Mouse (Mus musculus): Measurements from ENCODE around the gene Vps26b.

The Vps26b gene

DNA sequence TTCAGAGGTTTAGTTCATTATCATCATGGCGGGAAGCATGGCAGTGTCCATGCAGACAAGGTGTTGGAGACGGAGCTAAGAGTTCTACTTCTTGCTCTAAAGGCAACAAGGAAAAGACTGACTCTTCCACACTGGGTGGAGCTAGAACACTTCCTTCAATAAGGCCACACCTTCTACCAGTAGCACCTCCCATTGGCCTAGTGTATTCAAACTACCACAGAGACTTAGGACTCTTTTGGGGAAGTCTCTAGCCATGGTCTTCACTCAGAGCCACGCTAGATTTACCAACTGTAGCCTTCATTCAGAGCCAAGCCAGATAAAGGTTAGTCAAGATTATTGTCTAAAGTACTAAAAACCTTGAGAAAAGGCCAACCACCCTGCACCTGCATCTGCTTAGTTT, 32.8 kb downstream of the Vps26b start:
- DNase-seq (ENCODE audit: low read depth, low spot score): no peak

DNA sequence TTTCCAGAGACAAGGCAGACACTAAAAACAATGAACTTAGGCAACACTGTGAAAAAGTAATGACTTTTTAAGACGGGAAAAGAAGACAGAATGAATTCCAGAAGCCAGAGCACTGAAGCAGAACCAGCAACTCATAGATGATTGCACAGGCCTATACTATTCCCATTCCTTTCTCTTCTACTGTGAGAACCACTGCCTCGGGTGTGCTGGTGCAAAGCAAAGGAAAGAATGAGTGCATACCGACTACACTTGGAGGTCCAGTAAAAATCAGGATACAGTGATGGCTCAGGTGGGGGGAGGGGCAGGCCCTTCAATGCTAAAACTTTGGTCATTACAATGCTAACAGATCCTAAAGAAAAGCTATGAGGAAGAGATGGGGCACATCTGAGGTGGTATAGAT, 36.0 kb downstream of the Vps26b start:
- no peak for DNase-seq (ENCODE audit: low read depth, low spot score)

DNA sequence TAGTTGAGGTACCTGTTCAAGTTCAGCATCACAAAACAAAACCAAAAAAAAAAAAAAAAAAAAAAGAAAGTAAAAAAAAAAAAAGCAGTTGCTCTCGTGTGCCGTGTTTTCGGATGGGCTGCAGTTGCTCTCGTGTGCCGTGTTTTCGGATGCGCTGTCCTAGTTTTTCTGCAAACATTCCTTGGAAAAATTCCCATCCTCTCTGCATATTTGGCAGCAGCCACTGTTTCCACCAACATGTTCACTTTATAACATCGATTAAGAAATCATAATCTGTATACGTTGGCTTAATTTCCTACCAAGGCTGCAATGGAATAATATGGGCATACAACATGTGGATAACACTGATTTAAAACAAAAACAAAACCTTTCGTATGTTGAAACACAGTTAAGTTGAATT, 36.7 kb downstream of the Vps26b start:
- DNase-seq (ENCODE audit: low read depth, low spot score): no peak

DNA sequence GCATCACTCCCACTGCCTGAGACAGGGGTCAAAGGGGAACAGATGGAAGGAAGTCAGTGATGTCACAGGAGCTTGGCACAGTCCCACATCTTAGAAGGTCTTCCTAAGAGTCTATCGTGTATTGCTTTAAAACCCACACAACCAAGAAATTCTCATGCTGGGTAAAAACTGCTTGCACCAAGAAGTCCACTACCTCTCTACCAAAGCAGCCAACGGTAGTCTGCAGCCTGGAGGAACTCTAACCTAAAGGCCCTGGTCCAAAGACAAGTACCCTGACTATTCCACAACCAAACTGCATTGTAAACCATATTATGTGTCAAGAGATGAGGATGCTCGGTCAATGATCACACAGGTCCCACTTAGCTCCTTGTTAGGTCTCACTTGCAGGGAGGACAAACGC, 39.7 kb downstream of the Vps26b start:
- DNase-seq (ENCODE audit: low read depth, low spot score): no peak

DNA sequence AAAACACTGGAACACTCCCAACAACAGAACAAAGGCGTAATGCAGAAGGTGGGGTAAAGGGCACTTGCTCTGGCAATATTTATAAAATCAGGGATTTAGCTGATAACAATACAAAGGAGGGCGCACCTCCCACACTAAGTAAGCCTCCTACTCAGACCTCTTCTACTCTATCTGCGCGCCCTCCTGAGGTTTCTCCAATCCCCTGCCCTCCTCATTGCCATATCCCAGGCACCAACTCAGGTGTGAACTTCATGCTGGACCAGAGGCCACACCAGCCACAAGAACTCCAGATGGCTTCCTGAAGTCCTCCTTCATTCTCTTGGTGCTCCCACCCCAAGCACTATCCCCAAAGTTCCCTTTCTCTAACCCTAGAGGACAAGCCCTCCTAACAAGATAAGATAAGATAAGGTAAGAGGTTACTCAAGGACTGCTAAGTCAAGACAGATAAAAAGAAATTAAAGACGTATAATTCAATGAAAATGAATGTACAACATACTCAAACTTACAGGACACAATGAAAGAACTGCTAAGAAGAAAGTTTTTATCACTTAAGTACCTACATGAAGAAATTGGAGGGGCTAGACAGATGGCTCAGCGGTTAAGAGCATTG, 44.1 kb downstream of the Vps26b start:
- no peak for DNase-seq (ENCODE audit: low read depth, low spot score)

DNA sequence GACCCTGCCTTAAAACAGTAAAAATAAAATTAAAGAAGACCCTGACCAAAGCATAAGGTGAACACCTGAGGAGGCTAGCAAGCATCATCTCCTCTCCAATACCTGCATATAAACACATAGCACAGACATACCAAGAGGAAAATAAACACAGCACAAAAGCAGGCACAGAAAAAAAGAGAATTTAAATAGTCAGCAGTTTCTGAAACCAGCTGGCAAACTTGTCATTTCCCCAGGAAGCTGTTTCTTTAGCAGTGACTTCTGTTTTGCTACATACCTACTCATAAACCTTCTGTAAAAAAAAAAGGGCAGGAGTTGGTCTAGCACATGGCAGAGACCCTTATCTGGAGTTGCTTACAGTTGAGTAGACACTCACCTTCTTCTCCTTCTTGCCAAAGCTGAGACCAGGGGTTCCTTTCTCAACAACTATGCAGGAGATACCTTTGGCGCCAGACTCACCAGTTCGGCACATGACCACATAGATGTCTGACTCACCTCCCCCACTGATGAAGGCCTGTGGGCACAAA, 44.7 kb downstream of the Vps26b start:
- DNase-seq (ENCODE audit: low read depth, low spot score): no peak

DNA sequence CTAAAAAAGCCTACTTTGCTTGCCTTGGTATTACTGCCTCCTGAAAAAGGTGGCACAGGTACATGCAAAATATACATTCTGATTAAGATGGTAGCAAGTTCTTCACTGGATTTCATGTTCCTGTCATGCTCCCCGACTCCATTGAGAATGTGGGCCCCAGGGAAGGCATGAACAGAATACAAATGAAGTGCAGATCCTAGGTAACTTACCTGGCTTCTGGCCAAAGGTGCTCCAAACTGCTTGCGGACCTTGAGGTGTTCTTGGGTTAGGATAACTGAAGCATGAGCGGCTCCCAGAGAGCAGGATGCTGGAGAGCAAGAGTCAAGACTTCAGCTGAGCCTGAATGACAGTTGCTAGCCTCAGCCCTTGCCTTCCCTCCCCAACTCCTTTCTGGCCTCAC, 51.1 kb downstream of the Vps26b start:
- DNase-seq (ENCODE audit: low read depth, low spot score): no peak

DNA sequence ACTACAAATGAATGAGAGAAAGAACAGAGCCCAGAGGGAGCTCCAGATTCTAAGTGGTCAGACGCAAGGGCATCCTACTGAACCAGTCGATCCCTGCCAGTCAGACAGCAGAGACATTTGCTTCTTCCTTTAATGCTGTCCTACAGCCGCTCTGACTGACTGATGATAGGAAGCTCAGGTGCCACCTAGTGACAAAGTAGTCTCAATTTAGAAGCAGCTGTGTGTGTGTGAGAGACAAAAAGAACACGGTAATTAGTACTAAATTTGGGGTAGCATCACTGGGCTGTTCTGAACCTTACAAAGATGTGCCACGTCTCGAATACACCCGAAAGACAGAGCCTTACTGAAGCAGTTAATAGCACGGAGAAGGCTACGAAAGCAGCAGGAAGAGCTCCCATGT, 52.1 kb downstream of the Vps26b start:
- DNase-seq (ENCODE audit: low read depth, low spot score): no peak
